Mouse (Mus musculus) liver, adult 2 months (tissue): ENCODE measurements around the gene Prm1. TPM values are rescaled to one million over a fixed set of nuclear protein-coding genes. Genes with fewer than 3 reads are reported as not detected.

Experiments
- DNase-seq: peaks from one replicate; pipeline ENCODE4 v3.0.0-alpha.2; 2011; ENCODE audit warnings: low read depth, low spot score; ENCODE audit errors: extremely low read depth
- H3K27ac ChIP-seq: fragments of 200-500 bp; replicated peaks from 2 replicates; pipeline ENCODE4 v1.5.1; 2012; ENCODE audit warnings: low read depth, mild to moderate bottlenecking, control low read depth, inconsistent platforms, low read length; ENCODE audit not compliant: insufficient read depth
- H3K27me3 ChIP-seq: fragments of 200-500 bp; 2 replicates; pipeline ENCODE4 v1.6.1; 2012; ENCODE audit warnings: mild to moderate bottlenecking, moderate library complexity, low read length, inconsistent platforms; ENCODE audit not compliant: control insufficient read depth, insufficient read depth
- H3K36me3 ChIP-seq: fragments of 200-500 bp; 2 replicates; pipeline ENCODE4 v1.6.1; 2012; ENCODE audit warnings: low read length, inconsistent platforms; ENCODE audit not compliant: control insufficient read depth, insufficient read depth
- H3K4me1 ChIP-seq: fragments of 200-500 bp; 2 replicates; pipeline ENCODE4 v1.6.1; 2011; ENCODE audit warnings: low read length; ENCODE audit not compliant: control insufficient read depth, insufficient read depth
- H3K4me3 ChIP-seq: fragments of 200-500 bp; 2 replicates; pipeline ENCODE4 v1.5.1; 2011; ENCODE audit warnings: low read depth, mild to moderate bottlenecking, control low read depth, low read length, moderate library complexity; ENCODE audit not compliant: insufficient read depth
- H3K79me2 ChIP-seq: fragments of 200-500 bp; 2 replicates; pipeline ENCODE4 v1.6.1; 2012; ENCODE audit warnings: inconsistent platforms, mild to moderate bottlenecking, low read length, moderate library complexity; ENCODE audit not compliant: control insufficient read depth, insufficient read depth
- H3K9ac ChIP-seq: fragments of 200-500 bp; 2 replicates; pipeline ENCODE4 v1.6.1; 2012; ENCODE audit warnings: low read depth, mild to moderate bottlenecking, control low read depth, inconsistent platforms, low read length
- CTCF ChIP-seq: fragments of 200-500 bp; IDR thresholded peaks from 2 replicates; pipeline ENCODE4 v1.5.1; 2011; ENCODE audit warnings: low read depth, low read length, control low read depth
- POLR2A ChIP-seq: fragments of 200-500 bp; IDR thresholded peaks from 2 replicates; pipeline ENCODE4 v1.6.1; 2011; ENCODE audit warnings: low read length, control low read depth; ENCODE audit not compliant: insufficient read depth; ENCODE audit errors: extremely low read depth
- WGBS: fragments of 180-500 bp; shearing (Covaris S2); methylation state at CpG from one replicate; pipeline ENCODE4 v1.1.7; 2018; 5-methylcytosine and 5-hydroxymethylcytosine counted together
- polyA plus RNA-seq: library from polyadenylated mRNA; depleted of rRNA; stranded (reverse); fragments of >200 nt; gene quantifications from 2 replicates; pipeline ENCODE4 v1.2.3, GENCODE M21; 2012
- total RNA-seq: library from RNA; depleted of rRNA; stranded (reverse); fragments of >200 nt; gene quantifications from 2 replicates; pipeline ENCODE4 v1.2.3, GENCODE M21; 2014

Prm1 gene
- total and polyA plus RNA-seq, 2 experiments = not detected

- Histone ChIP-seq H3K4me1 (no peaks in the 10 kb centered on the region), H3K4me3 (peak overlapping the region; percentile 91), H3K9ac (peak overlapping the region; percentile 81), H3K27ac (no peak overlapping the region), H3K27me3 (0 out of 2 replicates have a peak, but pooled peaks cover 5% of the 10 kb centered on the region), H3K79me2 (no peaks in the 10 kb centered on the region), H3K36me3 (no peaks in the 10 kb centered on the region)
- TF ChIP-seq POLR2A (no peak), CTCF (0 out of 2 replicates have a peak, but pooled peaks have one; percentile 12)
- WGBS = 11% methylated on average over 81 of the region's 81 CpGs
- no peak for DNase-seq
These were observed 21.5 kb downstream of the Prm1 start for GRCm38 (mm10) chr16:10783883-10784792.

- TF ChIP-seq POLR2A (no peak), CTCF (no peak)
- Histone ChIP-seq H3K36me3 (no peaks in the 10 kb centered on the region), H3K4me3 (no peak overlapping the region), H3K9ac (no peak overlapping the region), H3K27me3 (0 out of 2 replicates have a peak, but pooled peaks cover 5% of the 10 kb centered on the region), H3K4me1 (no peaks in the 10 kb centered on the region), H3K27ac (no peak overlapping the region), H3K79me2 (no peaks in the 10 kb centered on the region)
- WGBS = 84% methylated on average over 8 of the region's 8 CpGs
- DNase-seq = no peak
These were observed 22.2 kb downstream of the Prm1 start for GRCm38 (mm10) chr16:10783451-10783850.

GRCm38 (mm10) chr16:10783152-10783434 lies 22.5 kb downstream of the Prm1 start:
- no peaks in the 10 kb centered on the region for H3K79me2 ChIP-seq
- H3K4me1 ChIP-seq = no peaks in the 10 kb centered on the region
- H3K9ac ChIP-seq = no peak overlapping the region
- whole genome bisulfite sequencing = 50% methylated on average over 1 of the region's 1 CpGs
- no peak for DNase-seq
- 0 out of 2 replicates have a peak, but pooled peaks cover 5% of the 10 kb centered on the region for H3K27me3 ChIP-seq
- no peak overlapping the region for H3K27ac ChIP-seq
- no peak overlapping the region for H3K4me3 ChIP-seq
- no peaks in the 10 kb centered on the region for H3K36me3 ChIP-seq
- TF ChIP-seq CTCF = no peak
- TF ChIP-seq POLR2A = no peak

- Histone ChIP-seq H3K79me2 (no peaks in the 10 kb centered on the region), H3K4me1 (no peaks in the 10 kb centered on the region), H3K9ac (no peak overlapping the region), H3K4me3 (no peak overlapping the region; the same call in 1 of the 2 replicates), H3K36me3 (no peaks in the 10 kb centered on the region), H3K27me3 (0 out of 2 replicates have a peak, but pooled peaks cover 5% of the 10 kb centered on the region), H3K27ac (no peak overlapping the region)
- no peak for DNase-seq
- 80% methylated on average over 6 of the region's 6 CpGs for whole genome bisulfite sequencing
- no peak for TF ChIP-seq POLR2A
- no peak for TF ChIP-seq CTCF
These were observed 23.1 kb downstream of the Prm1 start for GRCm38 (mm10) chr16:10782377-10783151.

GRCm38 (mm10) chr16:10781862-10782371 lies 23.7 kb downstream of the Prm1 start:
- Histone ChIP-seq H3K27me3 (0 out of 2 replicates have a peak, but pooled peaks cover 5% of the 10 kb centered on the region), H3K4me1 (no peaks in the 10 kb centered on the region), H3K4me3 (no peak overlapping the region), H3K36me3 (no peaks in the 10 kb centered on the region), H3K79me2 (no peaks in the 10 kb centered on the region), H3K27ac (no peak overlapping the region), H3K9ac (no peak overlapping the region)
- 89% methylated on average over 9 of the region's 9 CpGs for WGBS
- no peak for DNase-seq
- no peak for TF ChIP-seq CTCF
